ENCODE assay signal across 21 mouse cellular contexts in the genomic region with DNA sequence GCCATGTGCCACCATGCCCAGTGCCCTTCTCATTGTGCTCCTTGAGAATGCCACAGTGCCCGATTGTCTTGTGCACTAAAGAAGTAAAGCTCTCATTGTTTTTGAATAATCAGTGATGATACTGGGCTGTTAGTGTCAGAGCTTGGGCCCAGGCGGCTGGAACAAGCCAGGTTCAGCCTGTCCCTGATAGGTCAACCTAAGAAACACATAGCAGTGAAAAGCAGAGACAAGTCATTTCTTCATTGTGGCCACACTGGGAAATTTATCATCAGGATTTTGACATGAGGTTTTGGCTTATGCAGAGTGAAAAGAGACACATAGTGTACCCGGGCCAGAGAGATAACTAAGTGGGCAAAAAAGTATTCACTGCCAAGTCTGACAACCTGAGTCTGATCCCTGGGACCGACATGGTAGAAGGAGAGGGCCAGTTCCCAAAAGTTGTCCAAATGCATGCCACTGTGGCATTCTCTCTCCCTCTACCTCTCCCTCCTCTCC. TPM values are rescaled to one million over a fixed set of nuclear protein-coding genes. Genes with fewer than 3 reads are reported as not detected.
"Had no signal": no experiment of that assay in that cellular context is flagged by ENCODE, and none has a peak within 500 bp of the region (broad histone marks: within the 10 kb centered on the region; RNA-seq: fewer than 3 reads in every experiment).

No protein-coding gene starts in this region.

- H3K27me3 ChIP-seq: liver, embryonic 13.5 days; neural tube, embryonic 12.5 days; neural tube, embryonic 15.5 days had no signal

- H3K27ac ChIP-seq: left cerebral cortex, adult 2 months; liver, embryonic 13.5 days; macrophage; neural tube, embryonic 12.5 days; neural tube, embryonic 15.5 days; stomach, postnatal 0 days had no signal

- H3K9ac ChIP-seq: liver, embryonic 13.5 days; neural tube, embryonic 12.5 days; neural tube, embryonic 15.5 days had no signal

- H3K4me1 ChIP-seq: neural tube, embryonic 12.5 days had no signal

- H3K4me3 ChIP-seq: left cerebral cortex, adult 2 months; liver, embryonic 13.5 days; neural tube, embryonic 12.5 days; neural tube, embryonic 15.5 days had no signal

- H3K4me2 ChIP-seq: liver, embryonic 13.5 days; midbrain, embryonic 11.5 days; neural tube, embryonic 12.5 days; neural tube, embryonic 15.5 days had no signal

- H3K9me3 ChIP-seq: liver, embryonic 13.5 days; neural tube, embryonic 12.5 days; neural tube, embryonic 15.5 days had no signal

- H3K36me3 ChIP-seq: liver, embryonic 13.5 days; neural tube, embryonic 12.5 days; neural tube, embryonic 15.5 days had no signal

- DNase-seq: kidney, adult 18-20 months; kidney, adult 9 months; kidney, postnatal 14 days; kidney, postnatal 4 days; layer of hippocampus, postnatal 36 days; liver, embryonic 13.5 days; lung, adult 2 months; lung, postnatal 14 days; midbrain, embryonic 14.5 days; right cerebral cortex, adult 18-20 months; right cerebral cortex, postnatal 14 days; right cerebral cortex, postnatal 4 days; thymus, adult 18-20 months; thymus, postnatal 36 days had no signal

RNA-seq across cellular contexts. Expression of a gene that starts 40.6 kb away (rescaled TPM):
- total RNA-seq: megakaryocyte-erythroid progenitor cell, adult 5-6 weeks had no signal
- polyA plus RNA-seq: macrophage had no signal
